Mouse (Mus musculus) neutrophil, adult 5-6 weeks (primary cell): ENCODE data around the gene Dhx29. TPM values are rescaled to one million over a fixed set of nuclear protein-coding genes. Genes with fewer than 3 reads are reported as not detected.

Source experiments
- total RNA-seq: library from RNA; stranded (forward); fragments of 200-1000 nt; gene quantifications from 2 replicates; pipeline ENCODE4 v1.2.3, GENCODE M21; 2017

The Dhx29 gene
- total RNA-seq, 1 experiment from 2014 or later: 19.6 TPM

Other genes starting within 250 kb of the Dhx29 start
- 1.5 and 2.8 TPM in 2 replicates for gene Plpp1, start 126.7 kb upstream of the Dhx29 start, total RNA-seq
- gene Mtrex, start 56 bp upstream of the Dhx29 start, total RNA-seq: 61.5 and 63.5 TPM in 2 replicates
- 8.0 and 11.3 TPM in 2 replicates for gene Ccno, start 60.3 kb downstream of the Dhx29 start, total RNA-seq
- gene Mcidas, start 66.4 kb downstream of the Dhx29 start, total RNA-seq: not detected in 2 replicates
- 0.49 TPM in 1 of 2 replicates, not detected in the other for gene Cdc20b, start 107.7 kb downstream of the Dhx29 start, total RNA-seq
- not detected in 2 replicates for gene Gpx8, start 119.0 kb downstream of the Dhx29 start, total RNA-seq
- gene Gzma, start 173.5 kb downstream of the Dhx29 start, total RNA-seq: 38.9 and 40.6 TPM in 2 replicates